Mouse (Mus musculus) liver, embryonic 14.5 days (tissue): ENCODE measurements at regions not wholly inside any gene's neighbourhood (a gene's known extent, or its start where the extent isn't known, plus 50 kb on each side); places are given as distances from the start of the nearest gene placed in this dataset.

Source experiments
- CTCF ChIP-seq: IDR thresholded peaks from 2 replicates; pipeline ENCODE4 v1.5.1; 2016; ENCODE audit warnings: antibody characterized with exemption, low read depth, control low read depth
- EP300 ChIP-seq: IDR thresholded peaks from 2 replicates; pipeline ENCODE4 v1.6.1; 2016; ENCODE audit warnings: antibody characterized with exemption, low read depth

DNA sequence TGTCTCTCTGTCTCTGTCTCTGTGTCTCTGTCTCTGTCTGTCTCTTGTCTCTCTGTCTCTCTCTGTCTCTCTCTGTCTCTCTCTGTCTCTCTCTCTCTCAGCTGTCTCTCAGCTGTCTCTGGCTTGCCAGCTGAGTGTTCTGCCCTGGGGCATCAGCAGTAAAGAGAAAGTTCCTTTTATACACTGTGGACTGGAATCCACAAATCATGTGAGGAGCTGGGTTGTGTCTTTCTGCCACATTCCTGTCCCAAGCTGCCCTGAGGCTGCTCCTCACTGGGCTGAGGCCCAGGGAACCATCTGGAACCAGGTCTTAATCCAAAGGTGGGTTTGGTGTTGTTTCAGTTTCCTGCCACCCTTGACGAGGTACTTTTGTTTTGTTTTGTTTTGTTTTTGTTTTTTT lies 57.0 kb upstream of the Hk2 start:
- TF ChIP-seq CTCF: no peak
- TF ChIP-seq EP300: no peak
